Mouse (Mus musculus): ENCODE measurements at regions not wholly inside any gene's neighbourhood (a gene's known extent, or its start where the extent isn't known, plus 50 kb on each side); places are given as distances from the start of the nearest gene placed in this dataset.
"Not testable (repeated sequence)": the region's sequence is repeated elsewhere in the genome, so short reads cannot be mapped to it uniquely, and the experiment has no call there.

DNA sequence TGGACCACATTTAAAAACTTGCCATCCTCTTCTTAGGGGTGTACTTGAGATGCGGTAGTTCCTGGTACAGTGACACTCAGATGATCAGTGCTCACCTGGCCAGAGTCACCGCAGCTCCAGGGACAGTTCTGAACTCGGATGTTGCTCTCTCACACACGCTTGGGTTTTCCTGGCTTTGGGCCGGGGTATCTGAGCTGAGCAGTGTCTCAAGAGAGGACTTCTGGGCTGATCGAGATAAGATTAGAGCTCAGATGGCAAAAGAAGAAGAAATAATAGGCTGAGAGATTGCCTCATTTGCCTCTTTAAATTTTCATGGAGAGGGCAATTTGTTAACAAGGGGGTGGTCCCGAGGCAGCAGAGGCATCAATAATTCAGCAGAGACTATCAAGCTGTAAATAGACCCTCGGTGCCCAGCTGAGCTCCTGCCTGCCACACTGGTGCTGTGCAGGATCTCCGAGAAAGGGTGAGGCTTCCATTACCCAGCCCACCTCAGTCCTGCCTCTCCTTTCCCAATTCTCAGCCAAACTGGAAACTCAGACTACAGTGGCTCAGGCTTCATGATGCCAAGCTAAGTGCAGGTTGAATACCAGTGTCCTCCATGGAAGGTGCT lies 133.7 kb downstream of the Tsen15 start:
- DNase-seq (ENCODE audit: low spot score in 2 of 2): no peak

DNA sequence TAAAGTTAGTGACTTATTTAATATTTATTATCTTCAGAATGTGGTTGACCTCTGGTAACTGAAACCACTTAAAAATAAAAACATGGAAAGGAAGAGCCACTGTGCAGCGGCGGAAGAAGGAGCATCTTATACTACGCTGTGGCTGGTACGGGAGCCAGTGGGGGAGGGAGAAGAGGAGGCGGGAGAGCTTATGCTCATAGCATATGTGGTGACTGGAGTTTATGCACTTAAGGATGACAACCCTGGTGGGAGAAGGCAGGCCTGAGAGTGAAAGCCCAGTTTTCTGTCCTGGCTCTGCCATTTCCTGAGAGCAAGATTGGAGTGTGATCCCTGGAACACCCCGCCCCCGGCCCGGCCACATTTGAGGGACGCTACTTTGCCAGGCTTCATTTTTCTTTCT lies 145.5 kb downstream of the Tsen15 start:
- DNase-seq (ENCODE audit: low spot score in 2 of 2): peak in 1 of 2 experiments; percentile 14

DNA sequence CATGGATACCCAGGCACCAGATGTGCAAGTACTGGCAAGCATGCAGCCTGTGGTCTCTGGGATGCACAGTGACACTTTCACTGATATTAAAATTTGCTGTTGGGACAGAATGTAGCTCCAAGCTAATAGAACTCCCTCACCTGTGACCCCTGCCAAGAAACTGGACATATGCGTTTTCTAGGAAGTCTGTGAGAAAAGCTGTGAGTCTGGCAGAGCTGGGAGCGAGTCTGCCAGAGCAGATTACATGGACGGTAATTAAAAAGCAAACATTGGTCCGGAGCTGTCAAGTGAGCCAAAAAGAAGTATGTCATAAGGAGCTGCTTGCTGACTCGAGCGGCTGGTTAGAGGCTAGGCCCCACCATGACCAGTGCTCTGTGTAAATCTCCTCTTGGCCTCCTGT lies 147.1 kb downstream of the Tsen15 start:
- no peak for DNase-seq (ENCODE audit: low spot score in 2 of 2)

GRCm38 (mm10) chr1:152235212-152235792 lies 145.4 kb upstream of the 1700025G04Rik start:
- DNase-seq (ENCODE audit: low spot score in 2 of 2): no peak

DNA sequence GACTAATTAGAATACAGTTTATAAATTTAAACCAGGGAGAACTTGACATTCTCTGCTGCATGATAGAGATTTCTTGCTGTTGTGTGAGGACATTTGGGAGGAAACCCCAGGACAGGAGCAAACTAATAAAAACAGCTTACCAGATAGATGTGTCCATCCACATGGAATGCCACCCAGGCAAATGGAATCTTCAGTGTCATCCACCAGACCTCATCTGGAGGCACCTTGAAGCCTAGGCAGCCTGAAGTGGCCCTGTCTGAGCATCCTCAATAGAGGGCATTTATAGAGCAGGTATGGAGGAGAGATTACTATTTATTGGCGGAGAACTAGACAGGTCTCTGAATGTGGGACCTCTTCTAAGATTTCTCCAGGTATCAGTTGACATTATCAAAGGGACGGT lies 144.8 kb upstream of the 1700025G04Rik start:
- no peak for DNase-seq (ENCODE audit: low spot score in 2 of 2)

DNA sequence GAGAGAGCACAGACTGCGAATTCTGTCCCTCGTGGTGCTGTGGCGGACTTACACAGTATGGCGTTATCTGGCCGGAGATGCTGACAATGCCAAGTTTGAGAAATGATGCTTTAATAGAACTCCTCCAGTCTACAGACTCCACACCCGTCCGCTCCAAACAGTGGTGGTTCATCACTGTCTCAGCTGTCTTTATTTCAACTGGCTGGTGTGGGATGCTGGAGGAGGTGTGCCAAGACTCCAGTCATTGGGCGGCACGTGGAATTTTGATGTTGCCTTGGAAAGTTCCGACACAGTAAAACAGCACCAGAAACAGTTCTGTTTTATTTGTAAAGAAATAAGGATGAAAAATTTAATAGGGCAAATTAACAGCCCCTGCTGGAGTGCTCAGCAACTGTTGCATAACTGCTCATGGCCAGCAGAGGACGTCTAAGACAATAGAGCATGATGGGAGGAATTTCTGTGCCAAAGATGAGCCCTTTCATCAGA lies 141.8 kb upstream of the 1700025G04Rik start:
- DNase-seq (ENCODE audit: low spot score in 2 of 2): peak in 1 of 2 experiments; percentile 13

DNA sequence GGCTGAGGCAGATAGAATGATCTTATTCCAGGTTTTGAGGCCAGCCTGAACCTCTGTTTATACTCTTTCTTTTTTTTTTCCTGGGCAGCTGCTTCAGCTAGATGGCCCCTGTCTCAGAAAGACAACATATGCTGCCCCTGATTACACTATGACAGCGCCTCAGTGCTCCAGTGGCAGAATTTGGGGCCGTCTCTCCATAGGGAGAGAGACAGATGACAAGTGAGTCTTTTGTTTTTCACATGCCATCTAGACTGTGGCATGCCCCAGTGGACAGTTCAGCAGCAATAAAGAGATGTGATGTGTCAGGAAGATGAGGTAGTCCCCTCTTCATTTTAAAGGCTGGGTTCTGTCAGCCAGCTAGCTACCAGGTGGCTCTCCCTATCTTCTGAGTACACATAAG lies 139.8 kb upstream of the 1700025G04Rik start:
- no peak for DNase-seq (ENCODE audit: low spot score in 2 of 2)

- no peak for DNase-seq (ENCODE audit: low spot score in 2 of 2)
Measured at GRCm38 (mm10) chr1:152226049-152226448, 136.1 kb upstream of the 1700025G04Rik start.

DNA sequence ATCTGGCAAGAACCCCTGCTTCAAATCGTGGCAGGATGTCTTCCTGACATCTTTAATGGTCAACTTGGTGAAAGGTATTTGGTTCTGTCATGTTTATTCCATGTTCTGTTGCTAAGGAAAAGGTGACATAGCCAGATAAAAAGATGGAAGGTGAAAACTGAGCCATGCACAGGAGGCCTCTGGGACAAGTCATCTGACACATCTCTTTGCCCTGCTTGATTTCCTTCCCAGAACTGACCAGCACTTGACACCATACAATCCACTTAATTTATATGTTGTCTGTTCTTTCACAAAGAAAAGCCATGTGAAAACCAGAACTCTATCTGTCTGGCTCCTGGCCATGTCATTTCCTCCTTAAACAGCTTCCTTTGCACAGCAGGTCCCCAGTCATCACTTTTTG lies 133.7 kb upstream of the 1700025G04Rik start:
- DNase-seq (ENCODE audit: low spot score in 2 of 2): no peak

- DNase-seq (ENCODE audit: low spot score in 2 of 2): peak in 1 of 2 experiments; percentile 25
Measured at GRCm38 (mm10) chr1:152220804-152221565, 131.1 kb upstream of the 1700025G04Rik start.

DNA sequence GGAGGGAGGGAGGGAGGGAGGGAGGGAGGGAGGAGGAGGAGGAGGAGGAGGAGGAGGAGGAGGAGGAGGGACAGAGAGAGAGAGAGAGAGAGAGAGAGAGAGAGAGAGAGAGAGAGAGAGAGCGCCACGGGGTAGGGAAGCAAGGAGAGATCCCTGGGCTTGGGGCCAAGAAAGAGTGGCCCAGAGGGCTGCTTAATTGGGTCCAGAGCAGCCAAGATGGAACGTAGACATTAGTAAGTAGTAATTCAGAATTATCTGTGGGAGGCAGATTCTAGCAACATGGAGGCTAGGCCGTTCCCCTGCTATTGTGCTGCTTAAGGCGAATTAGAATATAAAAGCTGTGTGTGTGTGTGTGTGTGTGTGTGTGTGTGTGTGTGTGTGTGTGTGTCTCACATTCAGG lies 129.8 kb upstream of the 1700025G04Rik start:
- DNase-seq (ENCODE audit: low spot score in 2 of 2): not testable (repeated sequence)

DNA sequence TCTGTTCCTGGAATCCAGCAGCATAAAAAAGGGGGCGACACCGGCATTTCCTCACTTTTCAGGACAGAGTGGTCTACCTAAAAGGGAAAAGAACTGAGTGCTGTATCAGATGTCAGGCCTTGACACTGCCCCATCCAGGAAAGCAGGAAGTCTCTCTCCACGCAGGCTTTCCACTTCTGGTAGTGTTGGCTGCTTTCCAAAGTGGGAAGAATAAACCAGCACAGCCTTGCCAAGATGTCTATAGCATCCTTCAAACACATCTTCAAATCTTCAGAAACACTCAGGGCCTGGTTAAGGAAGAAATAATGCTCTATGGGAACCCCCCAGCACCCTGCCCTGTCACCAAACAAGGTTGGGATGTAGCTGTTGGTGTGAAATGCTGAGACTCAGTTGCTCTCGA lies 127.5 kb upstream of the 1700025G04Rik start:
- DNase-seq (ENCODE audit: low spot score in 2 of 2): no peak

DNA sequence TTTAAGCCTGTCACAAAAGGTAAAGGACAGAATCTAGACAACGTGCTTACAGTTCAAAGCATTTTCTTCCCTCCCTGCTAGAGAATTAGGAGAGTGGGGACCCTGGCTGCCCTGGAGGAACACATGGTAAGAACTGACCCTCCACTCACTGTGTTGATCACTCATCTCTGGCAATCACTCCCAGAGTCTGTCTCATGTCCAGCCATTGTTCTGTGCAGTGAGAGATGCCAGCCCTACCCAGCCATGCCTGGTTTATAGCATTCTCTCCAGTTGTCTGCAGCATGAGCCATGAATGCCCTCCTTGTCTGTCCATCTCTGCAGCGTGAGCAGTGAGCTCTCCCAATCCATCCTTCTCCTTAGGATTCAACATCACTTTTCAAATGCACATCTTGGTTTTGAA lies 124.5 kb upstream of the 1700025G04Rik start:
- DNase-seq (ENCODE audit: low spot score in 2 of 2): no peak

DNA sequence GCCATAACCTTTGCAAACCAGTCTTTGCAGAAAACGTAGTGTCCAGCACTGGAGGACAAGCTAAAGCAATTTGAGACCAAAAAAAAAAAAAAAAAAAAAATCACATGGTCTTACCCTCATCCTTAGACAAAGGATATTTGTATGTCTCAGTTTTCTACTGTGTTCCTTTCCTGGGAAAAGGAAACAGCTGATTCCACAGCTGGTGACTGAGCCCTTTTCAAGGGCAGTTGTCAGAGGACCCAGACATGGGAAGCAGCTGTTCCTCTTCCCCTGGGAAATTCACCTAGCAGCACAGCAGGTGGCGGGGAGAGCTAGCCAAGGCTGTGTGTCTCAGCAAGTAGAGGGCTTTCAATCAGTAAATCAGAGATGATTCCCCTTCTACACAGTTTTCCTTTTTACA lies 113.3 kb upstream of the 1700025G04Rik start:
- DNase-seq (ENCODE audit: low spot score in 2 of 2): no peak

- no peak for DNase-seq (ENCODE audit: low spot score in 2 of 2)
Measured at GRCm38 (mm10) chr1:152188700-152189099, 98.8 kb upstream of the 1700025G04Rik start.

DNA sequence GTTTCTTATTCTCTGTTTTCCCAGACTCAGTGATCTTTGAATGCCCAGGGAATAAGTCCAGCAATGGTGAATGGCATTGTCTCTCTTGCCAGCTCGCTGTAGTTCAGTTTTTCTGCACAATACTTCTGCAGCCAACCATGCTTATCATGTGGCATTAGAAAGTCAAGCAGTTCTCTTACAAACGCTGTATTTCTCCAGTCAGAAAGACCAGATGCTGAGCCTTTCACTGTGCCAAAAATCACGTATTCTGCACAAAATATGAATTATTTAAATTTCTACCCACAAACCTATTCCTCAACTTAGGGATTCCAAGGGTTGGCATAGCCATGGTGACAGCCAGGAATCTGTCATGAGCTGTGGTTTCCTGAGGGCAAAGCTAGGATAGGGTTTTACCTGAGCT lies 95.0 kb upstream of the 1700025G04Rik start:
- no peak for DNase-seq (ENCODE audit: low spot score in 2 of 2)

DNA sequence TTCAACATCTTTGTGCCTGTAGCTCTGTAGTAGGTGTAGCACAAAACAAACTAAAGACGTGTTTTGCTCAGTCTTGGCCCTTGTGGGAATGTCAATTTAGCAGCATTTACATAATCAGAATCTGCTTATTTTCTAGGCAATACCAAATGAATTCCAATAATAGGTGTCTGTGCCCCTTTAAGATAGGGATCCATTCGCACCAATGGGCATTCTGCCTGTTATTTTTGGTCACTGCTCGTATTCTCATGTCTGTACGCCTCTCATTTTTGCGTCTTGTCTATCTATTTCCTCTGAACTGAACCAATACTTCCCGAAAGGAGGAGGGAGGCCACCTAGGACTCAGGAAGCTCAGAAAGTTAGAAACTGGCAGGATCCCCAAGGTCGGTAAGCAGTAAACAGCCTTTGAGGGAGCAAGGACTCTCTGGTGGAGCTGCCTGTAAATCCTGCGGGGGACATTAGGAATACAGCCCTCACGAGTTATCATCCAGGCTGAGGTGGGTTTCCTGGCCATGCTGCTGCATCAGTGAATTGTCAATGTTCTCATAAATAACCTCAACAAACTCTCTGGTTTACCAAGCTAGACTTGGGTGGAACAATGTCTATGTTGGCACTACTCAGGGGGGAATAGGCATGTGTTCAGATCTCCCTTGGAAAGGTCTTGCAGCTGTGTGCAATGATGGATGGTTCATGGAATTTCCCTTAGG lies 86.5 kb upstream of the 1700025G04Rik start:
- DNase-seq (ENCODE audit: low spot score in 2 of 2): no peak

GRCm38 (mm10) chr1:152175691-152176090 lies 85.8 kb upstream of the 1700025G04Rik start:
- DNase-seq (ENCODE audit: low spot score in 2 of 2): no peak

DNA sequence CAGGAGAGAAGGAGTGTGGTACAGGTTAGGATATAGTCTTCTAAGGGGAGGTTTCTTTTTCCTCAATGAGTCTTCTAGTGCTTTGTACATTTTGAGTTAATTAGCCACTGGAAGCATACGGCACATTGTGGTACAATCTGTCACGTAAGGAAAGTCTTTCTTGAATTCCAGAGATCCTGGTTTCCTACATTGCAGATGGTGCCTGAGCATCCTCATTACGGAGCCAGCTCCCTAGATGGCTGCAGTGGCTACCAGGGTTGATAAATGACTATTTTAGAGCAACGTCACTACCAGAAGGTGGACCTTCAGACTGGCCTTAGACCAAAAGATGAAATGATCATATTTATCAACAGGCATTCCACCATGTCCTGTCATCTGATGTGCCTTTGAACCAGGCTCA lies 84.5 kb upstream of the 1700025G04Rik start:
- DNase-seq (ENCODE audit: low spot score in 2 of 2): no peak

DNA sequence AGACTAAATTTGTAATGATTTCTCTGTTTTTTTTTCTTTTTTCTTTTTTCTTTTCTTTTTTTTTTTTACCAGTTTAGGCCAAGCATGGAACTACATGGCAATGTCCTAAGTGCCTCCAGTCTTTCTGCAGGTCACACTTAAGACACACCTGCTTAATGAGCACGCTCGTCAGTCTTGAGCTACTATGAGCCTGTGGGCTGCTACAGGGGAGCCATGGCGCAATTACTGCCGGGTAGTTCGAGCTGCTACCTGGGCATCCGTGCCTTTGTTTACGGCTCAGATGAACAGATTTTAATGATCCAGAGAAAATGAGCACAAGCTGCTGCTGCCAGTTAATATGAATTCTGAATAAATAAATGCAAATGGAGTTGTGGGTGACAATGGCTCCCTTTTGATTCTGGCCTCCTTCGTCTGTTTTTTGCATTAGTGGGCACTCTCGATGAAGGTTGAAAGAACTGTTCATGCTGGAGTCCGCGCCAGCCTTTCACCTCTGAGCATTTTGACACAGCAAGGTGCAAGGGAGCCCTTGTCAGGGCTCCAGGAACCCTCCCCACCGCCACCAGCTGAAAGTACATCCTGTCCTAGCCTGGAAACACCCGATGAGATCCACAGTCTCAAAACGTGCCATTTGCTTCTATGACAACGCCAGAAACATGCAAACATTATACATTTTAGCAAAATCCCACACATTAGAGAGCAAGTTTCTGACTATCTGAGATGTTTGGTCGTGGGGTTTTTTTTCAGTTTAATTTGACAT lies 81.3 kb upstream of the 1700025G04Rik start:
- no peak for DNase-seq (ENCODE audit: low spot score in 2 of 2)

DNA sequence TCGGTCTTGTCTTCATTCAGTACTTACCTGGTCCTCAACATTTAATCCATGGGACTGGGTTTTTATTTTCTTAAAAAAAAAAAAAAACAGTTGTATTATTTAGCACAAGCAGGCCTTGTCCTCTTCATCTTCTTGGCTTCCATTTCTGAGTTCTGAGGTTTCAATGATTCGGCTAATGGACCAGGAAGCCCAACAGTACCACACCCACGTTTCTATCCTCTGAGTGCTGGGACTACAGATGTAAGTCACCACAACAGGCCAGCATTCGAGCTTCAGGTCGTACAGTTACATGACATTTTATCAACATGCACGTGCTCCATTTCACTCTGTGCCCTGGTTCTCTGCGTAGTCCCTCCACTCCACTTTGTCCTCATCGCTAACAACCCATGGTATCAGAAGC lies 80.7 kb upstream of the 1700025G04Rik start:
- DNase-seq (ENCODE audit: low spot score in 2 of 2): no peak

DNA sequence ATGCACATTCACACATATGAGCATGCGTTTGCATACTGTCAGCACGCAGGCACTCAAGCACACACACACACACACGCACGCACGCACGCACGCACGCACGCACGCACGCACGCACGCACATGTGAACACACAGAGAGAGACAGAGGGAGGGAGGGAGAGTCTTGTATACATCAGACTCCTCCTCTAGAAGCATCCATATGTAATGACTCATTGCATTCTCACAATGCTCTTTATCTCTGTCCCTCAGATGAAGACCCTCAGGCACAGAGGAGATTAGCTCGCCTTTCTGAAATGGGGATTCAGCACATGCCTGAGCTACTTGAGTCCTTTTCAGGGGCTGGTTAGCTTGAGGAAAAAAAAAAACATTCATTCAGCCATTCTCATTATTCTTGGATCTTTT lies 79.6 kb upstream of the 1700025G04Rik start:
- DNase-seq (ENCODE audit: low spot score in 2 of 2): no peak
